Mouse (Mus musculus): Measurements from ENCODE around the gene Alpk3.

Alpk3 gene

DNA sequence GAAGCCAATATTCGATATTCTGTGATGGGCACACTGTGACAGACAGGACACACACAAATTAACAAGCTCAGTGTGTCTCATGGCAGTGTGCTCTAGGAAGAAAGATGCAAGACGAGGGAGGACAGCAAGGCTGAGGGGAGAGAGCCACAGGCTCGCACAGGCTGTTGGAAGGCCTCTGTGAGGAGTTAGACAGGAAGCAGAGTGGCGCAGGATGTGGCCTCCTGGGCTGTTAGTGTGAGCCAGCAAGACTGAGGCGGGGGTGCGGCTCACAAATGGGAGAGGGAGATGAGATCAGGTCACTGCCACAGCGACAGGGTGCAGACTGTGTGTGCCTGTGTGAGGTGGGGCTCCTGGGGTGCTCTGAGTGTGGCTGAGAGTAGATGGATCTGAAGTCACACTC lies 17.9 kb downstream of the Alpk3 start:
- DNase-seq, result peak; percentile 79

- DNase-seq, result no peak
Observed at GRCm38 (mm10) chr7:81075732-81076131, 18.3 kb downstream of the Alpk3 start.

DNA sequence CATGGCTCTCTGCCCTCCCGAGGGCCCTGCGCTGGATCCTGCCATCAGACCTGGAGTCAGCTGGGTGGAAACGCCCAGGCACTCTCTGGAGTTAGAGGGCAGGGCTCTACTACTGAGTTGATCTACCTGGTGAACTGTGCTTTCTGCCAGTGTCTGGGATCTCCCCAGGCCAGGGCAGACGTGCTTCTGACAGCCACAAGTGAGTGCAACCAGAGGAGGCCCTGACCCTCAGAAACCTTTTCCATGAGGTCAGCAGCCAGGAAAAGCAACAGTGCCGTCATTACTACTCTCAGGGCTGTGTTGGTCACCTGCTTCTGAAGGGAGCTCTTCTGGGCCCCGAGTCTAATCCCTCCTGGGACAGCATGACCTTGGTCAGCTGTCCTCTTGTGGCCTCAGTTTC lies 19.6 kb downstream of the Alpk3 start:
- DNase-seq, result no peak

DNA sequence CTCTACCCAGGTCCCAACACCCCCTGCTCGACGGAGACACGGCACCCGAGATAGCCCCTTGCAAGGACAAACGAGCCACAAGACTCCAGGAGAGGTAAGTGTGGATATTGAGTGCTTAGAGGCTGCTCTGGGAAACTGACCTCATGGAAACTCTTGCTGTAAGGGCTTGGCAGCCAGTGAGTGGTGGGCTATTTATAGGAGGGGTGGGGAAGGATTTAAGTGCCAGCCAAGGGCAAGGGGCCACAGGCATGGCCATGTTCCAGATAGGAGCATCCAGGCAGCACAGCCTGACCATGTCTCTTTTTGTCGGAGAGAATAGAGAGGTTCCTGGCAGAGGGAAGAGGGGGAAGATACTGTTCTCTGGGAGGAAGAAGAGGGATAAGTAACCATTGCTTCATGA lies 21.3 kb downstream of the Alpk3 start:
- no peak for DNase-seq

GRCm38 (mm10) chr7:81093420-81093965 lies 36.1 kb downstream of the Alpk3 start:
- no peak for DNase-seq

- DNase-seq, result no peak
Observed at GRCm38 (mm10) chr7:81094104-81094757, 36.8 kb downstream of the Alpk3 start.

GRCm38 (mm10) chr7:81100341-81100740 lies 42.9 kb downstream of the Alpk3 start:
- DNase-seq, result no peak

- DNase-seq, result no peak
Observed at GRCm38 (mm10) chr7:81102854-81103253, 45.5 kb downstream of the Alpk3 start.

GRCm38 (mm10) chr7:81105525-81105924 lies 48.1 kb downstream of the Alpk3 start:
- no peak for DNase-seq

DNA sequence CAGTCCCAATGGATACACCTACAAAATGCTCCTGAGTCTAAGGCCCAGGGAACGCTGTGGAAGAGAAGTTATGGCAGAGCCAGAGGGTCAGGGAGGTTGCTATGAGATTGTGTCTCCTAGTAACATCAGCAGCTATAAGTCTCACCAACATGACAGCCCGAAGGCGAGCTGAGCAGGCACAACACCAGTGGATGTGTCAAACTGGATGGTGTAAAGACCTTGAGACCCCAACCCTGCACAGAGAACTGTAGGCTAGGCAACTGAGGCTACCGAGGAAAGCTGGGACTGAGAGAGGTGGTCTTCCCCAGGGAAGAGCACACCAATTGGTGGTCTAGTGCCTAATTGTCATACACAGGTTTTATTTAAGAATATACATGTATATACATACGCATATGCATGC lies 50.8 kb downstream of the Alpk3 start:
- no peak for DNase-seq

- no peak for DNase-seq
Observed at GRCm38 (mm10) chr7:81109717-81110651, 52.6 kb downstream of the Alpk3 start.

GRCm38 (mm10) chr7:81110791-81111190 lies 53.4 kb downstream of the Alpk3 start:
- DNase-seq, result no peak

- no peak for DNase-seq
Observed at GRCm38 (mm10) chr7:81111729-81112128, 54.3 kb downstream of the Alpk3 start.

GRCm38 (mm10) chr7:81112686-81113360 lies 55.4 kb downstream of the Alpk3 start:
- DNase-seq, result no peak

- no peak for DNase-seq
Observed at GRCm38 (mm10) chr7:81114555-81114954, 57.2 kb downstream of the Alpk3 start, which contains the start of gene Slc28a1. Gene Slc28a1, plus strand, starts transcription at chr7:81114799.

- no peak for DNase-seq
Observed at GRCm38 (mm10) chr7:81121099-81121498, 63.7 kb downstream of the Alpk3 start.

DNA sequence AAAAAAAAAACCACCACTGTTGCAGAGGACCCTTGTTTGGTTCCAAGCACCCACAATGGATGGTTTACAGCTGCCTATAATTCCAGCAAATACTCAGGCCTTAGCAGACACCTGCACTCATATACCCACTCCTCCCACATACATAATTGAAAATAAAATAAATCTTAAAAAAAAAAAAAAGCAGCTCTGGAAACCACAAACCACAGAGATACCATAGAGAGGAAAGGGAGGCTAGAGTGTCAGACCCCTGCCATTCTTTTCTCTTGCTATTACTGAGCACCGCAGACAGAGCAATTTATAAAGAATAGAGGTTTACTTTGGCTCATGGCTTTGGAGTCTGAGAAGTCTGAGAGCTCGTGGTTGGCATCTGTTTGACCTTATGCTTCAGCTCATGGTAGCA lies 65.4 kb downstream of the Alpk3 start:
- DNase-seq, result no peak

GRCm38 (mm10) chr7:81123553-81123952 lies 66.2 kb downstream of the Alpk3 start:
- DNase-seq, result no peak

GRCm38 (mm10) chr7:81124773-81125172 lies 67.4 kb downstream of the Alpk3 start:
- no peak for DNase-seq

- no peak for DNase-seq
Observed at GRCm38 (mm10) chr7:81125215-81126175, 68.1 kb downstream of the Alpk3 start.

DNA sequence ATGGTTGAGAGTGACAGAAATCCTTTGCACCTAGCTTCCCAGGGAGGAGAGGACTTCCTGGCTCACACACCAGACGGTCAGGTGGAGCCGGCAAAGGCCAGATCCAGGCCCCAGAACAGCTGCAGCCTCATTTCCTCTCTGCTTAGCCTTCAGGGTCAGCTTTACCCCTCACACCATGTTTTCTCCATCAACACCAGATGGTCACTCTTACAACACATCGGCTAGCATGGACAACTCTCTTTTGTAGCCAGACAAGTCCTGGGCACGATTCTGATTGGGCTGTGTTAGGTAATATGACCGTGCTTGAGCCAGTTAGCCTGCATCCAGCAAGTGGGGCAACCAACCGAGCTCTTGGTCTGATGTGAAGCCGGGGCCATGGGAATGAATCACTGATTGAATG lies 74.5 kb downstream of the Alpk3 start:
- DNase-seq, result no peak

- no peak for DNase-seq
Observed at GRCm38 (mm10) chr7:81132851-81133279, 75.5 kb downstream of the Alpk3 start.

Data from thymus, postnatal 25 days (tissue).